Comparison of ENCODE assay signal across 8 mouse cellular contexts in the genomic region with DNA sequence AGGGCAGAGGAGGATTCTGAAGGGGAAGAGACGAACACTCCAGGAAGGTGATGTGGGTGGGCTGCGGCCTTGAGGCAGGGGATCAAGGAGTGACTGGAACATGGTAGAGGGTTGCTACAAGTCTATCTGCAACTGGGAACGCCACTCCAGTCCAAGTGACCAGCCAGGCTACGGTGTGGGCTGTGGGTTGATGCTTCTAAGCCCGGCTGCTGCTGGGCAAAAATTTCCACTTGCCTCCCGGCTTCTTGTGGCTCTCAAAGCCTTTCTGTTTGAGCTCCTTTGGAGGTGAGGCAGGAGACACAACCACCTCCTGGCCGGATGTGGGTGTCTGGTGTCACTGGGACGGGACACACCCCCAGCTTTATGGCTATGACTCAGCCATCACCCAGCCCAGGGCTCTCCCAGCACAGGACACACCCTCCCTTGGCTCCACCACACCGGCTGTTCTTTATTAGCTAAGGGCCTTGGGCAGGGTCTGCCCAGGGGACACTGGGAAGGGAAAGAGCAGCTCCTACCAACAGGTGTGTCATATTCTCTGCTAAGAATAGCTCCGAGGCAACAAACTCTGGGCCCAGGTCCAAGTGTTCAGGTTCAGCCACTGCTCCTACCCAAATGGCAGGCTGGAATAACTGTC. TPM values are rescaled to one million over a fixed set of nuclear protein-coding genes. Genes with fewer than 3 reads are reported as not detected.
A peak's percentile ranks its signal among the peaks of the same experiment; 100 is the strongest.
DNase-seq lines count a peak whose midpoint lies in the region; ATAC-seq and TF ChIP-seq lines count a peak whose summit lies in the region.

No protein-coding gene starts in this region.

- no peak for DNase-seq in ES-E14 (ENCODE audit: low read depth, low spot score)
- peak; percentile 81 for DNase-seq in c-Kit-positive CD71-positive TER-119-positive erythroid progenitor cells, embryonic 14.5 days (ENCODE audit: low spot score)
- peak; percentile 57 for DNase-seq in limb, embryonic 10.5 days (ENCODE audit: low spot score)
- peak; percentile 46 to 48 for DNase-seq in monocyte, adult 2 months (ENCODE audit: low read depth in 1 of 2, low spot score in 2 of 2)
- peak; percentile 58 for DNase-seq in urinary bladder, postnatal 25 days (ENCODE audit: low spot score)
- no peak for DNase-seq in layer of hippocampus, postnatal 14 days (ENCODE audit: low spot score in 2 of 2)
- DNase-seq in cerebellum, adult 18-20 months, result no peak

- in situ Hi-C loops in ES-E14 (cut with MboI; ENCODE audit: low sequenced_read_pairs in 2 of 2, unreplicated experiment in 2 of 2), result no loop called here

- peak; percentile 42 for ATAC-seq in heart, embryonic 14.5 days (ENCODE audit: insufficient number of reproducible peaks, insufficient read depth, low FRiP score, low read depth)

- no peak overlapping the region for H3K4me3 ChIP-seq in ES-E14 (ENCODE audit: insufficient read depth in 1 of 2, low read depth in 1 of 2, low read length in 2 of 2, poor library complexity in 1 of 2, severe bottlenecking in 1 of 2)
- no peak overlapping the region for H3K4me3 ChIP-seq in heart, embryonic 14.5 days (ENCODE audit: control insufficient read depth in 1 of 2, insufficient read depth in 1 of 2, low read depth in 1 of 2, low read length in 2 of 2)
- H3K4me3 ChIP-seq in limb, embryonic 10.5 days, result no peak overlapping the region

- peaks cover 3 to 20% of the 10 kb centered on the region in 2 experiments; a peak in 3 of 4 replicates for H3K4me1 ChIP-seq in ES-E14 (ENCODE audit: control insufficient read depth in 2 of 2, insufficient read depth in 2 of 2, low read length in 2 of 2, poor library complexity in 1 of 2)
- peaks cover 22 to 25% of the 10 kb centered on the region in 2 experiments for H3K4me1 ChIP-seq in heart, embryonic 14.5 days (ENCODE audit: control insufficient read depth in 2 of 2, insufficient read depth in 2 of 2, low read length in 2 of 2)
- H3K4me1 ChIP-seq in limb, embryonic 10.5 days, result peaks cover 27% of the 10 kb centered on the region

- no peak overlapping the region for H3K9ac ChIP-seq in ES-E14 (ENCODE audit: insufficient read depth, low read depth, low read length, poor library complexity, severe bottlenecking)
- 0 out of 2 replicates have a peak overlapping the region, but pooled peaks have one; percentile 8 for H3K9ac ChIP-seq in heart, embryonic 14.5 days (ENCODE audit: low read length)

- WGBS in heart, embryonic 14.5 days, result 56% methylated on average over 10 of the region's 10 CpGs
- 43% methylated on average over 10 of the region's 10 CpGs for WGBS in limb, embryonic 10.5 days

- H3K4me2 ChIP-seq in heart, embryonic 14.5 days (ENCODE audit: low read length), result peak overlapping the region; percentile 11; the same call in 1 of the 2 replicates

- no peaks in the 10 kb centered on the region for H3K9me3 ChIP-seq in ES-E14 (ENCODE audit: control insufficient read depth, insufficient read depth, low read depth, low read length)
- no peaks in the 10 kb centered on the region for H3K9me3 ChIP-seq in heart, embryonic 14.5 days (ENCODE audit: control insufficient read depth, low read length)
- no peaks in the 10 kb centered on the region for H3K9me3 ChIP-seq in limb, embryonic 10.5 days (replicated peaks)

- H3K27ac ChIP-seq in ES-E14 (ENCODE audit: insufficient read depth, low read depth, low read length, poor library complexity, severe bottlenecking), result no peak overlapping the region; the same call in 1 of the 2 replicates
- H3K27ac ChIP-seq in heart, embryonic 14.5 days (replicated peaks in 1 of 2; ENCODE audit: control insufficient read depth in 1 of 2, insufficient read depth in 1 of 2, low read depth in 2 of 2, low read length in 2 of 2), result peak overlapping the region; percentile 18 to 71
- peak overlapping the region; percentile 38; the same call in 1 of the 2 replicates for H3K27ac ChIP-seq in limb, embryonic 10.5 days

- H3K36me3 ChIP-seq in ES-E14 (ENCODE audit: control insufficient read depth, insufficient read depth, low read length, poor library complexity, severe bottlenecking), result no peaks in the 10 kb centered on the region
- no peaks in the 10 kb centered on the region for H3K36me3 ChIP-seq in heart, embryonic 14.5 days (ENCODE audit: control insufficient read depth, insufficient read depth, low read length)
- no peaks in the 10 kb centered on the region for H3K36me3 ChIP-seq in limb, embryonic 10.5 days

- H3K27me3 ChIP-seq in heart, embryonic 14.5 days (ENCODE audit: control insufficient read depth, insufficient read depth, low read length), result no peaks in the 10 kb centered on the region
- no peaks in the 10 kb centered on the region for H3K27me3 ChIP-seq in limb, embryonic 10.5 days (ENCODE audit: low read depth, poor library complexity, severe bottlenecking)

TF ChIP-seq in ES-E14, 5 proteins besides CTCF, POLR2A, EP300 and RAD21:
- TF ChIP-seq MAFK (IDR thresholded peaks at IDR 0.05; ENCODE audit: insufficient read depth, low read depth, low read length) (0 out of 2 replicates have a peak, but pooled peaks have one; percentile 8), CHD2 (IDR thresholded peaks at IDR 0.05; ENCODE audit: low read depth, low read length) (no peak), HCFC1 (IDR thresholded peaks at IDR 0.05; ENCODE audit: borderline replicate concordance, insufficient read depth, low read length) (no peak), ZNF384 (IDR thresholded peaks at IDR 0.05; ENCODE audit: low read depth, low read length) (no peak), ZC3H11A (IDR thresholded peaks at IDR 0.05; ENCODE audit: borderline replicate concordance, low read depth, low read length) (no peak)
TF ChIP-seq in ES-E14: peak in this region for 1.

RNA-seq across cellular contexts. Expression of a gene that starts 9.5 kb away (rescaled TPM):
- 43.8 and 67.7 TPM in 2 replicates for total RNA-seq in ES-E14 (2012; rRNA removed)
- 53.0 and 53.3 TPM in 2 replicates for polyA plus RNA-seq in heart, embryonic 14.5 days (2014; fragmentation: Nextera tagmentation; extraction: Ambion mirVana)
- polyA plus RNA-seq in limb, embryonic 10.5 days (2016; fragmentation: Nextera tagmentation; extraction: Ambion mirVana), result 56.9 and 61.0 TPM in 2 replicates
- 10 to 100 TPM; 50.2 to 55.7 TPM for total RNA-seq in layer of hippocampus, postnatal 14 days (2021)

RNA-seq across cellular contexts. Expression of a gene that starts 36.7 kb away (rescaled TPM):
- total RNA-seq in ES-E14 (2012; rRNA removed), result 5.3 and 7.2 TPM in 2 replicates
- 17.6 and 17.8 TPM in 2 replicates for polyA plus RNA-seq in heart, embryonic 14.5 days (2014; fragmentation: Nextera tagmentation; extraction: Ambion mirVana)
- 22.0 and 25.8 TPM in 2 replicates for polyA plus RNA-seq in limb, embryonic 10.5 days (2016; fragmentation: Nextera tagmentation; extraction: Ambion mirVana)
- total RNA-seq in layer of hippocampus, postnatal 14 days (2021), result 10 to 100 TPM; 37.8 to 39.2 TPM

RNA-seq across cellular contexts. Expression of a gene that starts 52.7 kb away (rescaled TPM):
- total RNA-seq in ES-E14 (2012; rRNA removed), result 2.5 and 4.4 TPM in 2 replicates
- polyA plus RNA-seq in heart, embryonic 14.5 days (2014; fragmentation: Nextera tagmentation; extraction: Ambion mirVana), result 34.9 and 37.2 TPM in 2 replicates
- polyA plus RNA-seq in limb, embryonic 10.5 days (2016; fragmentation: Nextera tagmentation; extraction: Ambion mirVana), result 1.7 and 2.6 TPM in 2 replicates
- under 1 TPM in 1 of 2 experiments, not detected in 1; 0.37 TPM for total RNA-seq in layer of hippocampus, postnatal 14 days (2021)

Comparison
In these comparisons a context has a peak if more than half of its experiments do, and no peak if none do; other contexts are left out.
1. DNase-seq: peak in c-Kit-positive CD71-positive TER-119-positive erythroid progenitor cells, embryonic 14.5 days (single experiment), limb, embryonic 10.5 days (single experiment), monocyte, adult 2 months (2 of 2) and urinary bladder, postnatal 25 days (single experiment); none in ES-E14 (single experiment), layer of hippocampus, postnatal 14 days (0 of 2) and cerebellum, adult 18-20 months (0 of 2).